Mouse (Mus musculus): ENCODE results near the gene Cplx1.

DNA sequence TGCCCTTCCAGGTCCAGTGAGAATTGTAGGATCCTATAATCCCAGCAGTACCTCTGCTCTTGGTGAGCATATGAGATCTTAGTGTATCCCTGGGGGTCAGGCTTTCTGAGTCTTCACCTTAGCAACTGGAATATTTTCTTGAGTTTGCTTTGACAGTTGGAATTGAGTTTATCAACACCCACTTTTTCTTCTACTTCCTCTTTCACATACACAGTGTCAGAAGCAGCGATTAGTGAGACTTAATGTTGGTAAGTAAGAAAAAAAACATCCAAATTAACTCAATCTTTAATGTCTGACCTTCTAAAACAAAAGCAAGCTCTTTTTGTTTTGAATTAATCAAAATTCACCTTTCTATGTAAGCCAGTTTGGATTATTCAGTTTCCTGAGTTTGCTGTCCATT lies 48.3 kb downstream of the Cplx1 start:
- no peak for TF ChIP-seq CTCF (IDR thresholded peaks at IDR 0.05; ENCODE audit: control insufficient read depth, insufficient read depth, low read length)
- TF ChIP-seq POLR2A (IDR thresholded peaks at IDR 0.05; ENCODE audit: borderline replicate concordance, control insufficient read depth, low read depth, low read length), result no peak

Data from bone marrow, adult 2 months (tissue).